Mouse (Mus musculus): ENCODE measurements at regions not wholly inside any gene's neighbourhood (a gene's known extent, or its start where the extent isn't known, plus 50 kb on each side); places are given as distances from the start of the nearest gene placed in this dataset.

DNA sequence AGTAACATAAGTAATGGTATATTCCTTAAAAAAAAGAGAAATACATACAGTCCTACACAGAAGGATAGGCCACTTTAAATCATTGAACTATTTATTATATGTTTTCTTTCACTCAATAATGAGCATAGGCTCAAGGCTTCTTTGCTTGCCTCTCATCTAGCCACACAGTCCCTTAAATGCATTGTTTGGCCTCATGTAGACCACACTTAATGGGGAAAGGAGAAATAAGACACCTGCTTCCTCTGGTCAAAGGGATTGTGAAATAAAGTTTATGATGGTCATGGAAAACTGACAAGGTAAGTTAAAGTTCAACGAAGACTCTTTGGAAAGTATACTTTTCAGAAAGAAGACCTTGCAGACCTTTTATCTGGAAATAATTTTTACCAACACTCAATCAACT lies 108.4 kb upstream of the Oxgr1 start:
- TF ChIP-seq POLR2A (IDR thresholded peaks at IDR 0.05; ENCODE audit: extremely low read depth, insufficient read depth, low read length): no peak
- TF ChIP-seq CTCF (IDR thresholded peaks at IDR 0.05; ENCODE audit: low read depth, low read length): no peak

Measured in liver, adult 2 months (tissue).